Mouse (Mus musculus) CH12.LX (cell line): ENCODE data around the gene Gm47791.

Source experiments
- GABPA ChIP-seq: IDR thresholded peaks from 2 replicates; pipeline ENCODE4 v1.6.1; 2012; ENCODE audit warnings: low read depth, low read length, improper control_type of control experiment, inconsistent platforms; ENCODE audit not compliant: insufficient replicate concordance
- POLR2A ChIP-seq: IDR thresholded peaks from 2 replicates; pipeline ENCODE4 v1.6.1; 2011; ENCODE audit warnings: low read depth, mild to moderate bottlenecking, improper control_type of control experiment, low read length
- RCOR1 ChIP-seq: conservative IDR thresholded peaks from 2 replicates; pipeline ENCODE4 v1.6.1; 2012; ENCODE audit warnings: low read depth, mild to moderate bottlenecking, inconsistent platforms, low read length, improper control_type of control experiment
- ZMIZ1 ChIP-seq: IDR thresholded peaks from 2 replicates; pipeline ENCODE4 v1.6.1; 2012; ENCODE audit warnings: low read depth, mild to moderate bottlenecking, inconsistent platforms, low read length, improper control_type of control experiment

- TF ChIP-seq RCOR1 = no peak
- no peak for TF ChIP-seq ZMIZ1
- no peak for TF ChIP-seq POLR2A
- TF ChIP-seq GABPA = no peak
These were observed 4.4 kb downstream of the Gm47791 start for GRCm38 (mm10) chr1:82766641-82767040.
